Mouse (Mus musculus) megakaryocyte, embryonic 14.5 days (primary cell): ENCODE measurements around the gene B230217C12Rik.

Experiments
- FLI1 ChIP-seq: IDR thresholded peaks from 2 replicates; pipeline ENCODE4 v1.6.1; 2012; ENCODE audit warnings: low read length, inconsistent platforms, mixed read lengths
- GATA1 ChIP-seq: IDR thresholded peaks from 3 replicates; pipeline ENCODE4 v1.6.1; 2012; ENCODE audit warnings: mixed read lengths, low read length, inconsistent platforms, borderline replicate concordance

GRCm38 (mm10) chr11:97804841-97805661 is 35.5 kb upstream of the B230217C12Rik start:
- TF ChIP-seq FLI1 (no peak), GATA1 (no peak)
